Mouse (Mus musculus) lung, postnatal 0 days (tissue): ENCODE data around the gene Tctn1. TPM values are rescaled to one million over a fixed set of nuclear protein-coding genes. Genes with fewer than 3 reads are reported as not detected.
A peak's percentile ranks its signal among the peaks of the same experiment; 100 is the strongest.
"Not testable (repeated sequence)": the region's sequence is repeated elsewhere in the genome, so short reads cannot be mapped to it uniquely, and the experiment has no call there.

Experiments used
- ATAC-seq: fragments of 200-750 bp; cut with Nextera tagmentation; 2 replicates; pipeline ENCODE4 v1.8.0; 2017; ENCODE audit warnings: moderate library complexity
- DNase-seq: peaks from one replicate; pipeline ENCODE4 v3.0.0-alpha.2; 2016; ENCODE audit warnings: low spot score
- H3K27ac ChIP-seq: fragments of 300-500 bp; sonication (generic); 2 replicates; pipeline ENCODE4 v1.5.1; 2014; ENCODE audit warnings: antibody characterized with exemption, mild to moderate bottlenecking, low read length, mixed read lengths
- H3K27me3 ChIP-seq: fragments of 300-500 bp; sonication (generic); replicated peaks from 2 replicates; pipeline ENCODE4 v1.6.1; 2014; ENCODE audit warnings: low read length, mixed read lengths; ENCODE audit not compliant: insufficient read depth
- H3K36me3 ChIP-seq: fragments of 300-500 bp; sonication (generic); 2 replicates; pipeline ENCODE4 v1.6.1; 2014; ENCODE audit warnings: low read length, mixed read lengths; ENCODE audit not compliant: insufficient read depth
- H3K4me1 ChIP-seq: fragments of 300-500 bp; sonication (generic); 2 replicates; pipeline ENCODE4 v1.6.1; 2014; ENCODE audit warnings: antibody characterized with exemption, low read depth, low read length, mixed read lengths; ENCODE audit not compliant: insufficient read depth
- H3K4me2 ChIP-seq: fragments of 300-500 bp; sonication (generic); replicated peaks from 2 replicates; pipeline ENCODE4 v1.6.1; 2014; ENCODE audit warnings: low read depth, mild to moderate bottlenecking, low read length, moderate library complexity, mixed read lengths
- H3K4me3 ChIP-seq: fragments of 300-500 bp; sonication (generic); 2 replicates; pipeline ENCODE4 v1.5.1; 2014; ENCODE audit warnings: low read depth, low read length
- H3K9ac ChIP-seq: fragments of 300-500 bp; sonication (generic); replicated peaks from 2 replicates; pipeline ENCODE4 v1.6.1; 2014; ENCODE audit warnings: low read depth, mild to moderate bottlenecking
- H3K9me3 ChIP-seq: fragments of 300-500 bp; sonication (generic); 2 replicates; pipeline ENCODE4 v1.6.1; 2016; ENCODE audit warnings: low read length, mixed read lengths
- CTCF ChIP-seq: IDR thresholded peaks from 2 replicates; pipeline ENCODE4 v1.5.1; 2016; ENCODE audit warnings: antibody characterized with exemption, mild to moderate bottlenecking
- EP300 ChIP-seq: IDR thresholded peaks from 2 replicates; pipeline ENCODE4 v1.6.1; 2016; ENCODE audit warnings: antibody characterized with exemption, mild to moderate bottlenecking, control low read depth
- WGBS: fragments of 180-500 bp; shearing (Covaris S2); extraction: QIAGEN DNeasy Blood & Tissue Kit; methylation state at CpG from one replicate; pipeline ENCODE4 v1.1.7; 2014; 5-methylcytosine and 5-hydroxymethylcytosine counted together
- polyA plus RNA-seq: library from polyadenylated mRNA; unstranded; fragments of >200 nt; fragmentation: Nextera tagmentation; extraction: Ambion mirVana; gene quantifications from 2 replicates; pipeline ENCODE4 v1.2.1, GENCODE M21; 2015

Gene Tctn1
- polyA plus RNA-seq, 1 experiment from 2014 or later, result 4.5 TPM

DNA sequence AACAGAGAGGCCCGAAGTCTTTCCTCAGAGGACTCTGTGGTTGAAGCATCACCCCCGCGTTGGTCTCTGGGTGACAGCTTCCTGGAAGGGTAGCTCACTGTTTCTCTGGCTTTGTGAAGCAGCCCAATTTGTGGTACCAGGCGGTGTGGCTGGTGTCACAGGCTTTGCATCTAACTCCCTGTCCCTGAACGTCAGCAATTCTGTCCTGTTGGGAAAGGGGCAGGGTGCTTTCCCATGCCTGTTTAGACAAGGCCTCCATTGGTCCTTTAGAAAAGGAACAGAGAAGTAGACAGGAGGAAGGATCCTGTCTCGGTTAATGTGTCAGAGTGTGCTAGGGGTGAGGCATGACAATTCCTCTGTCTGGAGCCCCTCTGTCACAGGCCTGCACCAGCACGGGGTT, 45.3 kb downstream of the Tctn1 start:
- DNase-seq (peak; percentile 6), ATAC-seq (no peak)
- no peaks in the 10 kb centered on the region for H3K27me3 ChIP-seq
- no peaks in the 10 kb centered on the region for H3K9me3 ChIP-seq
- 78% methylated on average over 7 of the region's 7 CpGs for WGBS
- no peak overlapping the region for H3K9ac ChIP-seq
- TF ChIP-seq CTCF (no peak), EP300 (no peak)
- no peaks in the 10 kb centered on the region for H3K4me1 ChIP-seq
- H3K27ac ChIP-seq, result no peak overlapping the region
- H3K4me2 ChIP-seq, result no peak overlapping the region
- no peak overlapping the region for H3K4me3 ChIP-seq
- no peaks in the 10 kb centered on the region for H3K36me3 ChIP-seq

DNA sequence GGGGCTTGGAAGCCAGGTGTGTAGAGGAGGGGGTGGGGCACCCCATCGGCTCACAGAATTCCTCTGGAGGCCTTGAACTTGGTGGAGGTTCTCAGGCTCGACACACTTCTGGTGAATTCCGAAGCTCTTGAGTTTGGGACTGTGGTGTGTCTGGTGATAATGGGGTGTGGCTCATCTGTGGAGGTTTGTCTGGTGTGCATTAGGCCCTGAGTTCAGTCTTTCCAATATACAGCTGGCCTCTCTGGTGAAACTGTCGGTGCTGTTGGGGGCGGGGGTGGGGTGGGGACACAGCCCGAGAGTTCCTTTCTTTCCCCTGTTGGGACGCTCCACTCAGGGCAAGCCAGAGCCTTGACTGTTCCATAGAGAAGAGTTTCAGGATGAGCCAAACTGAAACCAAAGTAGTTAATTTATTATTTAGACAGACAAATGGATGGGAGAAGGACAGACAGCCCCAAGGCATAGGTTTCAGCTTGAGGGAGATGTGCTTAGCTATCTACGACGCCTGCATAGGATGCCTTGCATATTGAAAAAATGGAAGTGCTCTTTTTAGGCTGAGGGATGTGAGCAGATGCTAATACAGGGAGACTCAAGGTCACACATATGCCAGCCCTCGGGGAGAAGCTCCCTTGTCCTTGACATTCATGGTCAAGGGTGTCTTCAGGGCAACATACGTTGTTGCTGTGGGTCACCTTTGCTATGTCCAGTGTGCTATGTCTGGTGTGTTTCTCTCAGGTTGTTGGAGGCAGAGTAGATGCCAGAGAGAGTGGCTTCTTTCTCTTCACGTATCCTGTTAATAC, 46.0 kb downstream of the Tctn1 start:
- 79% methylated on average over 12 of the region's 12 CpGs for WGBS

DNA sequence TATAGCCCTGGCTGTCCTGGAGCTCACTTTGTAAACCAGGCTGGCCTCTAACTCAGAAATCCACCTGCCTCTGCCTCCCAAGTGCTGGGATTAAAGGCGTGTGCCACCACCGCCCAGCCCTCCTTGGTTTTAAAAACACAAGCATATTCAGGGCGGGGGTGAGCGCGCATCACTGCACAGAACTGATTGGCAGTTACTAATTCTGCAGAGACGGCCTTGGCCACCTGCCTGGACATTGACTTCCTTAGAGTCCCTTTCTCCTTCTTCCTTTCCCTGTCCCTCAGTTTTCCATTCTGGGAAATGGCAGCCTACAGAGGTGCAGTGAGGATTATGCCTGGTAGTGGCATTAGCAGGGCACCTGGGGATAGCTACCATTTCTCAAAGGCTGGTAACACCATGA, 46.6 kb downstream of the Tctn1 start:
- DNase-seq (no peak), ATAC-seq (no peak)
- Histone ChIP-seq H3K36me3 (no peaks in the 10 kb centered on the region), H3K27me3 (no peaks in the 10 kb centered on the region), H3K9ac (no peak overlapping the region), H3K4me3 (no peak overlapping the region), H3K4me1 (no peaks in the 10 kb centered on the region), H3K27ac (no peak overlapping the region), H3K9me3 (no peaks in the 10 kb centered on the region), H3K4me2 (no peak overlapping the region)
- TF ChIP-seq EP300 (no peak), CTCF (no peak)
- WGBS, result 94% methylated on average over 6 of the region's 6 CpGs

More for the DNA sequence above, 46.0 kb downstream of the Tctn1 start:
- Histone ChIP-seq H3K4me2 (no peak overlapping the region), H3K4me1 (no peaks in the 10 kb centered on the region), H3K27ac (no peak overlapping the region), H3K9ac (no peak overlapping the region), H3K36me3 (no peaks in the 10 kb centered on the region), H3K9me3 (no peaks in the 10 kb centered on the region), H3K4me3 (no peak overlapping the region), H3K27me3 (no peaks in the 10 kb centered on the region)
- DNase-seq (no peak), ATAC-seq (no peak)
- TF ChIP-seq CTCF (no peak), EP300 (no peak)

DNA sequence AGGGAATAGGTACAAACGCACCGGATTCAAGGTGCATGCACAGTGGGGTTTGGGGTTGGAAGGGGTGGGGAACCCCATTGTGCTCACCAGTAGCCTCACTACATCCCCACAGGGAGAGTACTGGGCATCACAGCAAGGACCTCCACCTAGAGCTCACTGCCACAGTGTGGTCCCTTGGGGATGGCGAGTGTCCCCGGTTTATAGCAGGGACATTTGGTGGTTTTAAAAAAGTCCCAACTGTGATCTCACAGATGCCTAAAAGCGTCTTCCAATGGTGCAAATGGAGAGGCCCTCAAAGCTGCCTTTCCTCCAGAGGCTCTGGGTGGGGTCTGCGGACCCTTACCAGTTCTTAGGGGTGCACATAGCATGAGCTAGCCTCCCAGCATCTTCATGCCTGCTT, 50.4 kb downstream of the Tctn1 start:
- 91% methylated on average over 6 of the region's 6 CpGs for WGBS
- Histone ChIP-seq H3K4me1 (0 out of 2 replicates have a peak, but pooled peaks cover 3% of the 10 kb centered on the region), H3K36me3 (no peaks in the 10 kb centered on the region), H3K9ac (no peak overlapping the region), H3K27me3 (no peaks in the 10 kb centered on the region), H3K27ac (no peak overlapping the region), H3K4me2 (no peak overlapping the region), H3K9me3 (no peaks in the 10 kb centered on the region), H3K4me3 (no peak overlapping the region)
- TF ChIP-seq EP300, result no peak
- TF ChIP-seq CTCF, result no peak
- no peak for ATAC-seq
- DNase-seq, result no peak

DNA sequence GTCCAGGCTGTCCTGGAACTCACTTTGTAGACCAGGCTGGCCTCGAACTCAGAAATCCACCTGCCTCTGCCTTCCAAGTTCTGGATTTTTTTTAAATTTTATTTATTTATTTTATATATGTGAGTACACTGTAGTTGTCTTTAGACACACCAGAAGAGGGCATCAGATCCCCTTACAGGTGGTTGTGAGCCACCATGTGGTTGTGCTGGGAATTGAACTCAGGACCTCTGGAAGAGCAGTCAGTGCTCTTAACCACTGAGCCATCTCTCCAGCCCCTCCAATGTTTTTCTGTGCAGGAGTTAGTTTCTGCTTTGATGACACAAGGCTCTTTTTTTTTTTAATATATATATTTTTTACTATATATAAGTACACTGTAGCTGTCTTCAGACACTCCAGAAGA, 51.4 kb downstream of the Tctn1 start:
- H3K4me3 ChIP-seq, H3K4me2 ChIP-seq, ATAC-seq, DNase-seq, H3K9ac ChIP-seq, H3K27me3 ChIP-seq, H3K9me3 ChIP-seq, H3K36me3 ChIP-seq, H3K4me1 ChIP-seq, H3K27ac ChIP-seq: not testable (repeated sequence)
- TF ChIP-seq CTCF, result peak; percentile 27; the same call in 1 of the 2 replicates
- 89% methylated on average over 1 of the region's 1 CpGs for WGBS

DNA sequence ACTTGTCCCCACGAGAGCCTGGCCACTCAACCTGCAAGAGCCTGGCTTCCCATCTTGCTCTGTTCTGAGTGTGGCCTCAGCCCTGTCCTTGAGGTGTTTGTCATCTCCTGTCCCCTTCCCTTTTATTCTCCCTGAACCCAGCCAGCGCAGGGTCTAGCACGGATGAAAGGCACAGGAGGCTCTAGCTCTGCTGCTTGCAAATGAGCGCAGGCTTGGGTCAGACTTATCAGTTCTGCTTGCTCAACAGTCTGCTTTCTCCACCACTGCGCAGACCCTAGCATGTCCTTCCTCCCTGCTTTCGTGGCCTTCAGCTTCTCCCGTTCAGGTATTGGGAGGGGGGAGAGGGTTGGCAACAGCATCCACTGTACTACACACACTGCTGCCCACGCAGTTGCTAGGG, 52.1 kb downstream of the Tctn1 start:
- Histone ChIP-seq H3K4me2 (no peak overlapping the region), H3K4me1 (0 out of 2 replicates have a peak, but pooled peaks cover 3% of the 10 kb centered on the region), H3K9me3 (no peaks in the 10 kb centered on the region), H3K9ac (no peak overlapping the region), H3K4me3 (no peak overlapping the region), H3K27ac (no peak overlapping the region), H3K36me3 (no peaks in the 10 kb centered on the region), H3K27me3 (no peaks in the 10 kb centered on the region)
- ATAC-seq (no peak), DNase-seq (no peak)
- WGBS, result 74% methylated on average over 8 of the region's 8 CpGs
- no peak for TF ChIP-seq EP300
- TF ChIP-seq CTCF, result no peak
